Mouse (Mus musculus): ENCODE measurements at regions not wholly inside any gene's neighbourhood (a gene's known extent, or its start where the extent isn't known, plus 50 kb on each side); places are given as distances from the start of the nearest gene placed in this dataset.
"Not testable (repeated sequence)": the region's sequence is repeated elsewhere in the genome, so short reads cannot be mapped to it uniquely, and the experiment has no call there.

DNA sequence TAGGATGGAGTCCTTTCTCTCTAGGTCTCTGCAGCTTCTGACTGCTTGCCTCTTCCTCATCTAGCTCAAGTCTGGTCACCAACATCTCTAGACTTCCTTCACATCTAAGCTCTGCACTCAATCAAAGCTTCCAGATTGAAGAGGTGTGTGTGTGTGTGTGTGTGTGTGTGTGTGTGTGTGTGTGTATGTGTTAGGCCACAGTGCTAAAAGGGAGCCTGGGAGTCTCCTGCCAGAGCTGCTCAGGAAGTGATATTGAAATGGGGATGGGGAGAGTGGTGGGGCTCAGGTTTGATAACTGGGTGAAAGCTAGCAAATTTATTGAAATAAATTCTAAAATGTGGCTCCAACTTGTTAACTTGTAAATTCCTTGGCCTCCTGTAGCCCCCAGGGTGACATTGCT is 73.3 kb downstream of the Gm31371 start:
- DNase-seq: peak; percentile 2

DNA sequence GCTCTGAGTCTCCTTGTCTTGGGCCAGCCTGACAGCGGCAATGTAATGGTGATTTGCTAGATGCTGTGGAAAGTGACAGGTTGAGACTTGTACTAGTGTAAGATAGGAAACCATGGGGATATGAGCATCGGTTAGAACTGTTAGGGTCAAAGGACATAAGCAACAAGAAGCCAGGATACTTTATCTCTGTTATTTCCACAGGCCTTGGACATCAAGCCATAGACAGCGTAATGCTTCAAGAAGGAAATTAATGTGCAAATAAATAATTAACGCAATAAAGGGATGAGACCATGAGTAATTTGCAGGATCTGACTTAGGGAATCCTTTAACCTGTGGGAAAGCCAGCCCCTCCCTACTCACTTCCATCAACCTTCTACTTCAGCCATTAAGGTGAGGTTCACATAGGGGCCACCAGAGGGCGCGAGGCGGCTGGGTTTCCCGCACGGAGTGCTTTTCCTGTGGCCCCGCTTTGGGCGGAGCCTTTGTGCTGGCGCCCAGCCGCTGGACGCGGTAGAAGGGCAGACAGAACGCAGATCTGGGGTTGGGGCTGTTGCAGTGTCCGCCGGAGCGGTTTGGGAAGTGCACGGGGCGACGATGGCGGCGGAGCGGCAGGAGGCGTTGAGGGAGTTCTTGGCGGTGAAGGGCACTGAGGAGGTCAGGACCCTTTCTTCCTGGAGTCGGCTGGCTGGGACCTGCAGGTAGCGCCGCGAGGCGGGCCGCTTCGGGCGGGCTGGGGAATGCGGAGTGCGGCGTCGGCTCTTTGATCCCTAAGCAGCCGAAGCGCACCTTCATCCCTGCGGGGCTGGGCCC is 76.5 kb downstream of the Gm31371 start:
- DNase-seq: peak; percentile 81

- DNase-seq: not testable (repeated sequence)
Measured at GRCm38 (mm10) chr8:19980346-19980726, 77.1 kb downstream of the Gm31371 start.

DNA sequence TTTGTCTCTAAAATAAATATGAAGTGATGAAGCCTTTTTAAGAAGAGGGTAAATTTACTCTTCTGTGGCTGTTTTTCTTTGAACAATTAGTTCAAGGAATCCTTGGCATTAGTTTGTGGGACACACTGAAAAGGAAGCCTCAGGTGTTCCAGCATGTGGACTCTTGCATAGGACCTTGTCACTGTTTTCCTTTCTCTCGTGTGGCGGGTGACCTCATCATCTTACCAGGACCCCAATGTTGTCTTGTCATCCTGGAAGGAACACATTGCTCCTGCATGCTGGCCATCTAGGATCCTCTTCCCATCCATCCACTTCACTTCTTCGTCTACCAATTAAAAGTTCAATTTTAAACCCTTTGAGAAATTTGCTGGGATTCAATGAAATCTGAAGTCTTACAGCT is 104.9 kb downstream of the Gm31371 start:
- DNase-seq: not testable (repeated sequence)

DNA sequence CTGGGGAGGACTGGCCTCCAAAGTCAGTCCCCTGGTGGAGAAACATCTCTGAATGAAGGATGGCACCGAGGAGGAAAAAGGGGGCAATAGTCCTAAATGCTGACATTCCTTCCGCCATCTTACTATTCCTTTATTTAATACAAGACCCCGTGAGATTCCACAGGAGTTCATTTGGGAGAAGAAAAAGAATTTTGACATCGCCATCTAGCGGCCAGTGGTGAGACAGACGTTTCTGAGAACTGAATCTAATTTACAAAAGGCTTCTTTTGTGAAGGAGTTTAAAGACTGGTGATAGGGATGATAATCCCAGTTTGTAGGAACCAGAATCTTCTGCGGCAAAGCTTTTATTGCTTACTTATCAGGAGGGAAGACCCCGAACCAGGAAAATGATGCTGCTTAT is 107.8 kb downstream of the Gm31371 start:
- DNase-seq: not testable (repeated sequence)

DNA sequence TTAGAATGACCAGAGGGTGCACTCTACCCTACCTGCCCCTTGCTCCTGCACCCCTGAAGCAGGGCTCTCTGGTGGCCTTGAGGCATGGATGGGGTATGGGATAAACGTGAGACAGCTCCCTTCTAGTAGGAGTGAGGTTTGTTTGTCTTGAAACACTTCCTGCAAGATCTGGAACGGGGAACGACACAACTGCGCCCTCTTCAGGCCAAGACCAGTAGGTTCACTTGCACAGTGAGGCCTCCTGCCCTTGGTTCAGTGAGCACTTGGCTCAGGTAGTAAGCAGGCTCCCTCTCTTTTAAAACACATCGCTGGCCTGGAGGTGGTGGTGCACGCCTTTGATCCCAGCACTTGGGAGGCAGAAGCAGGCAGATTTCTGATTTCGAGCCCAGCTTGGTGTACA is 110.1 kb downstream of the Gm31371 start:
- peak; percentile 43 for DNase-seq

DNA sequence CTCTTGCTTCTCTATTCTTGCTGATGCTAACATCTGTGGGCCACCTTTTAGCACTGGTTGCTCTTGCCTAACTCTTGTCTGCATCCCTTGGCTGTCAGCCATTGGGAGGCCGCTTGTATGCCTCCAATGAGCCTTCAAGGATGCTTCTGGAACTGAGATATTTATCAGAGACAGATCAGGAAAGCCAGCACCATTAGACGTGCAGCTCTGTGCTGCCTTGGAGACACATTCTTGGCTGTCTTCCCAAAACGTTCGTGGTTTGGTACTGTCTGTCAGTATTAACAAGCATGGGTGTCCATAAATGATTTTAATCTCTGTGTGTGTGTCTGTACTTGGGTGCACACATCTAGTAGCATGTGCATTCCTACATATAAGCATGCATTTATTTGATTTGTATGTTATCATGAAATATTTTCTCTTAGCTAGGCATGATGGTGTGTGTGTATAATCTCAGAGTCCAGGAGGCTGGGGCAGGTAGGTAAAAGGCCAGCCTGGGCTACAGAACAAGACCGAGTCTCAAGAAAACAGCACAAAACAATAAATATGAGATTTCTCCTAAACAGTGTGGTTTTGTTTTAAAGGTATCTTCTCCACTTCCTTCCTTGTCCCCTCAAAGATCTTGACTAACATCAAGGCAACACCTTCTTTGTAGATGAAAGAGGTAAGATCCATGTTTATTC is 111.4 kb downstream of the Gm31371 start:
- DNase-seq: not testable (repeated sequence)

DNA sequence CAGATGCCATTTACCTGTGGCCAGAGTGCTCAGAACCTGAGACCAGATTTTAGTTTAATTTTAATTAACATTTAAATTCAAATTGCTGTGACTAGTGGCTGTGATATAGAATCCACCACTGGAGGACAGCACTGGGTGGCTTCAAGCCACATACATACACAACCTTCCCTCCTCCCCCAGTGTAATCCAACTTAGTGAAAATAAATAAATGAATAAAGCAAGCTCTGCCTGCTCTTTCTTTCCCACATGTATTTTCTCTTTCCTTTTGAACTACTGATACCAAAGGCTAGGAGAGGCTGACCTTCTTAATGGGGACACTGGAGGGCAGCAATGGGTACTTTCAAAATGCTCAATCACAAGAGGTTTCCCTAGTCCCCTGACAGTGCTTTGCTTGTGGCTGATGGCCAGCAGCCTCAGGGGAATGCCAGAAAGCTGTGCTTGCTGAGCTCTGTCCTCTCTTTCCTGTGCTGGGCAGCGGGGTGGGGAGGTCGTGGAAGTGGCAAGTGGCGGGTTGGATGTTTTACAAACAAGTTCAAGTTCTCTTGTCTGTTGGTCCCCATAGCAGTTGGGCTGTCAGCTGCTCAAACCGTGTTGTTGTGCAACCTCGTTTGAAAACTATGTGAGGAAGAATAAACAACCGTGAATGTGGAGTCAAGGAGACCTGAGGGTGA is 112.4 kb downstream of the Gm31371 start:
- peak; percentile 51 for DNase-seq

DNA sequence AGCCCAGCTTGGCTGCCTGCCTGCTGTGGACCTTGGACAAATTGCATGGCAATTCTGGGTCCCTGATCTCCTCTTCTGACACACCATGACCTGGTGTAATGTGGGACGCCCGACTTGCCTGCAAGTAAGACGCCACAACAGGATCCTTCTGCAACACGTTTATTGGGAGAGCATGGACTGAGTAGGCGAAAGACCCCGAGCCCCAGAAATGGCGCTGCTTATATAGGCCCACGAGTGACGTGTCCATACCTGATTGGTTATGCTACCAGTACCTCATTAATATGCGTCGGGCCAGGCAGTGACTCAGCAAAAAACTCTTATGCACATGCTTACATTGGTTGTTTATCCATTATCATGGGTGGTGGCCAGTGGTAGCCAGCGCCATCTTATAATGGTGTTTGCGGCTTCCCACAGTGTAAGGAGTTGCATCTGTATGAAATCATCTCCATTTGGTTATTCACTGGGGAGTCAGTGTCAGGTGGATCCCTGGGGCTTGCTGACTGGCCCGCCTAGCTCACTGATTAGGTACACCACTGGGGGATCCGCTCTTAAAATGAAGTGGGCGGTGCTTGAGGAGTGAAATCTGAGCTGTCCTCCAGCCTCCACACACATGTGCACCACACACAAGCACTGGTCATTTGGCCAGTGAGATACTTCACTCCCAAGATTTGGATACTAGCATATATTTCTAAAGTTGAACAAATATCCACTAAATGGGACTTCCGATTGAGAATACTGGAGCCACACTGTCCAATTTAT is 113.1 kb downstream of the Gm31371 start:
- peak; percentile 51 for DNase-seq

GRCm38 (mm10) chr8:20025521-20025920 is 122.3 kb downstream of the Gm31371 start:
- DNase-seq: not testable (repeated sequence)

DNA sequence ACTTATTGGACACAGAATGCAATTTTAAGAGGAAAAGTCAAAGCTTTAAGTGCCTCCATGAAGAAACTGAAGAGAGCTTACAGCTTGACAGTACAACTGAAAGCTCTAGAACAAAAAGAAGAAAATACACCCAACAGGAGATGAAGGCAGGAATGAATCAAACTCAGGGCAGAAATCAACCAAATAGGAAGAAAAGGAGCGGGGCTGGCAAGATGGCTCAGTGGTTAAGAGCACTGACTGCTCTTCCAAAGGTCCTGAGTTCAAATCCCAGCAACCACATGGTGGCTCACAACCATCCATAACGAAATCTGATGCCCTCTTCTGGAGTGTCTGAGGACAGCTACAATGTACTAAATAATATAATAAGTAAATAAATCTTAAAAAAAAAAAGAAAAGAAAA is 124.8 kb downstream of the Gm31371 start:
- not testable (repeated sequence) for DNase-seq

DNA sequence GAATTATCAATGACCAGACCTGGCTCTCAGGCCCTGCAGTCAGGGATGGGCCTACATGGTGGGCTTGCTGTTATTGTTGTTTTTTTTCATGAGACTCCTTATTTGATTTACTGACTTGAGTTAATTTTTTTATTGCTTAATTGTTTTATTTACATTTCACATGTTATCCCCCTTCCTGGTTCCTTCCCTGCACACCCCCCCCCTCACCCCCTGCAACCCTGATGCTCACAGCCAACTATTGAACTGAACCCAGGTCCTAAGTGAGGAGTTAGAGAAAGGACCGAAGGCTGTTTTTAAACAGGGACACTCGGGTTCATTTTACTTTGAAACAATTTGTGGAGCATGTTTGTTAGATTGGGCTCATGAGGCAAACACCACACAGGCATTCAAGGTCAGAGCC is 126.9 kb downstream of the Gm31371 start:
- DNase-seq: not testable (repeated sequence)

GRCm38 (mm10) chr8:20057626-20058025 is 154.4 kb downstream of the Gm31371 start:
- DNase-seq: peak; percentile 14

DNA sequence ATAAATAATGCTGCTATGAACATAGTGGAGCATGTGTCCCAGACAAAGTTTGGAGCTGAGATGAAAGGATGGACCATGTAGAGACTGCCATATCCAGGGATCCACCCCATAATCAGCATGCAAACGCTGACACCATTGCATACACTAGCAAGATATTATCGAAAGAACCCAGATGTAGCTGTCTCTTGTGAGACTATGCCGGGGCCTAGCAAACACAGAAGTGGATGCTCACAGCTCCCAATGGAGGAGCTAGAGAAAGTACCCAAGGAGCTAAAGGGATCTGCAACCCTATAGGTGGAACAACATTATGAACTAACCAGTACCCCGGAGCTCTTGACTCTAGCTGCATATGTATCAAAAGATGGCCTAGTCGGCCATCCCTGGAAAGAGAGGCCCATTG is 194.9 kb downstream of the Gm31371 start:
- DNase-seq: not testable (repeated sequence)

DNA sequence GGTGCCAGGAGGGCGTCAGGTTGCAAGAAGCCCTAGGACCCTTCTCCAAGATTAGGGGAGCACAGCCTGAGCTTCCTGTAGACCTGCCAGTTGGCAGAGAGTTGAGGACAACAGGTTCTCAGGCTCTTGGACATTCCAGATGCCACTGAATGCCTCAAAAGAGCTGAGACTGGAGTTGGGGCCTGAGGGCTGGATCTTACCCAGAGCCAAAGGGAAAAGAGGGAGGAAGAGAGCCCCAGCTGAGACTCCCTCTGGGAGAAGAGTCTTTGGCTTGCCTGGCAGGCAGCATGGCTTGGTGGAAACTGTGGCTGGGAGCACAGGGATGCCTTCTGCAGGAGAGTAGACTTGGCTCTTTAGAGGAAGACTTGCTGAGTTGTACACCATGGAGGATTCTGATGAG is 197.0 kb downstream of the Gm31371 start:
- DNase-seq: not testable (repeated sequence)

- not testable (repeated sequence) for DNase-seq
Measured at GRCm38 (mm10) chr8:20102374-20102773, 199.2 kb downstream of the Gm31371 start.

DNA sequence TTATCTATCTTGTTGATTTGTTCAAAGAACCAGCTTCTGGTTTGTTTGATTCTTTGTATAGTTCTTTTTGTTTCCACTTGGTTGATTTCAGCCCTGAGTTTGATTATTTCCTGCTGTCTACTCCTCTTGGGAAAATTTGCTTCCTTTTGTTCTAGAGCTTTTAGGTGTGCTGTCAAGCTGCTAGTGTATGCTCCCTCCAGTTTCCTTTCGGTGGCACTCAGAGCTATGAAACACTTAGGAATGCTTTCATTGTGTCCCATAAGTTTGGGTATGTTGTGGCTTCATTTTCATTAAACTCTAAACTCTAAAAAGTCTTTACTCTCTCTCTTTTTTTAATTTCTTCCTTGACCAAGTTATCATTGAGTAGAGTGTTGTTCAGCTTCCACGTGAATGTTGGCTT is 204.0 kb downstream of the Gm31371 start:
- not testable (repeated sequence) for DNase-seq

GRCm38 (mm10) chr8:20116785-20117184 is 213.6 kb downstream of the Gm31371 start:
- not testable (repeated sequence) for DNase-seq

DNA sequence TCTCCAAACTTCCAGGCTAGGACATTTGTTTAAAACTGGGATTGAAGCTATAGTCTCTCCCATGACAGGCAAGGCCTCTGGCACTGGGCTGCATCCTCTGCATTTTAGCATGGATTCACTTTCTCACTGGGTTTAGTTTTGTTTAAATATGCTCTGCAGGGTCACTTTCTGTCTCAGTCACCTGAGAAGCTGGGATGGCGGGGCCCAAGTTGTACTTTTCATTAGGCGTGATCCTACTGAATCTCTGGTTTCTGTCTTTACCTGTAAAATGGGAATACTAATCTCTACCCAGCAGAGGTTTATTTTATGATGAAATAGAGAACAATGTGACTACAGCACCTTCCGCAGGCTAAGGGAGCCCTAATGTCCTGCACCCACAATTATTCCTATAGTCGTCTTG is 216.4 kb downstream of the Gm31371 start:
- DNase-seq: not testable (repeated sequence)

- not testable (repeated sequence) for DNase-seq
Measured at GRCm38 (mm10) chr8:20120186-20120585, 217.0 kb downstream of the Gm31371 start.

- DNase-seq: not testable (repeated sequence)
Measured at GRCm38 (mm10) chr8:20121391-20121909, 218.3 kb downstream of the Gm31371 start.
